Mouse (Mus musculus): Measurements from ENCODE around the gene Hoxb4.

DNA sequence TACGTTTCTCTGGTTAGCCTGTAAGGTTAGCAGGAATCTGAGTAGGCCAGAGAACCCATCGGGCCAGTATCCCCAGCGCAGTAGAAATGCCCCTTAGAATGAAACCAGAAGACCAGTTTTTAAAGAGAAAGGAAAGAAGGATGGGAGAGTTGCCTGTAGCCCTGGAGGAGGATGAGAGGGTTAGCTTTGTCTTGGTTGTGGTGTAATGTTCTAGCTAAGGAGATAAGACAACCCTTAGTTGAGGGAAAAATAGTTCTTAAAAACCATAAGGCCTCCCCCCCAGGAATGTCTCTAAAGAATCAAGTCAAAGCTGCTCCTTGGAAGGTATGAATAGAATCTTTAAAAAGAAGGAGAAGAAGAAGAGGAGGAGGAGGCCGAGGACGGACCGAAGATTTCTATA is 4.7 kb downstream of the Hoxb4 start:
- TF ChIP-seq CTCF (IDR thresholded peaks at IDR 0.05; ENCODE audit: extremely low read depth, insufficient read depth, insufficient read length, insufficient replicate concordance) (no peak), POLR2A (IDR thresholded peaks at IDR 0.05; ENCODE audit: low read depth, low read length) (no peak)

Measured in spleen, adult 2 months (tissue).